Comparison of ENCODE assay signal across 8 mouse cellular contexts in the genomic region with DNA sequence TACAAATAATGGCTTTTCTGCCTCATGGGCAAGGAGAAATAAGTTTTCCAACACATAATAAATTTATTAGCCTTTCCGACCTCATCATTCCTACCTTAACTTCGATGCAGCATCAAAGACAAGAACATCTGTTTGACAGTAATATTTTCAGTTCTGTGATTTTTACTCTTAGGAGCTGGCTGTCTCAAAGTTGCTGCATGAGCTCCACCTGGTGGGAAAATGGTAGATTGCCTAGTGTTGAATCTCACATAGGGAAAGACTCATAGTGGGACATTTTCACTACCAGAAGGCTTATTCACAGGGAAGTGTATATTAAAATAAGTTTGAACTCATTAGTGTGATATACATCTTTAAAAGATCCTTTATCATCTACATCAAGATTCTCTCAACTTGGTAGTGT.
A peak's percentile ranks its signal among the peaks of the same experiment; 100 is the strongest.
DNase-seq lines count a peak whose midpoint lies in the region; ATAC-seq lines count a peak whose summit lies in the region.

No protein-coding gene starts in this region.

- peak; percentile 74 for ATAC-seq in forebrain, embryonic 14.5 days
- no peak; the same call in 1 of the 2 replicates for ATAC-seq in midbrain, embryonic 14.5 days (ENCODE audit: low FRiP score, low TSS enrichment)

- peak; percentile 4 for DNase-seq in gastrocnemius, adult 18-20 months (ENCODE audit: low spot score)
- DNase-seq in gastrocnemius, adult 8-10 months (ENCODE audit: low spot score in 2 of 2) = no peak
- peak; percentile 4 to 6 for DNase-seq in urinary bladder, postnatal 36 days (ENCODE audit: low spot score in 2 of 2)
- no peak for DNase-seq in urinary bladder, postnatal 10 days (ENCODE audit: low spot score)
- peak; percentile 88 for DNase-seq in forebrain, embryonic 14.5 days (ENCODE audit: low spot score)
- peak; percentile 60 for DNase-seq in layer of hippocampus, adult 9-10 months (ENCODE audit: low spot score)
- peak; percentile 92 for DNase-seq in midbrain, embryonic 14.5 days
- no peak for DNase-seq in ovary, postnatal 10 days (ENCODE audit: low spot score)

- no peaks in the 10 kb centered on the region for H3K36me3 ChIP-seq in forebrain, embryonic 14.5 days (ENCODE audit: control insufficient read depth, insufficient read depth, low read length)
- H3K36me3 ChIP-seq in midbrain, embryonic 14.5 days (ENCODE audit: control insufficient read depth, insufficient read depth, low read length) = no peaks in the 10 kb centered on the region

- no peaks in the 10 kb centered on the region for H3K9me3 ChIP-seq in forebrain, embryonic 14.5 days (replicated peaks; ENCODE audit: control insufficient read depth, low read length)
- H3K9me3 ChIP-seq in midbrain, embryonic 14.5 days (ENCODE audit: control insufficient read depth, low read length) = no peaks in the 10 kb centered on the region

- H3K4me1 ChIP-seq in forebrain, embryonic 14.5 days (ENCODE audit: control insufficient read depth, insufficient read depth, low read length) = no peaks in the 10 kb centered on the region
- no peaks in the 10 kb centered on the region for H3K4me1 ChIP-seq in midbrain, embryonic 14.5 days (ENCODE audit: control insufficient read depth, insufficient read depth, low read length)

- H3K27me3 ChIP-seq in forebrain, embryonic 14.5 days (replicated peaks; ENCODE audit: control insufficient read depth, insufficient read depth, low read length) = no peaks in the 10 kb centered on the region
- no peaks in the 10 kb centered on the region for H3K27me3 ChIP-seq in midbrain, embryonic 14.5 days (ENCODE audit: control insufficient read depth, insufficient read depth, low read length)

- H3K4me3 ChIP-seq in forebrain, embryonic 14.5 days (ENCODE audit: low read depth, low read length) = no peak overlapping the region
- H3K4me3 ChIP-seq in midbrain, embryonic 14.5 days (replicated peaks; ENCODE audit: low read depth, low read length) = no peak overlapping the region

- H3K4me2 ChIP-seq in forebrain, embryonic 14.5 days (ENCODE audit: low read length) = no peak overlapping the region
- no peak overlapping the region for H3K4me2 ChIP-seq in midbrain, embryonic 14.5 days (ENCODE audit: low read length)

- H3K27ac ChIP-seq in forebrain, embryonic 14.5 days (ENCODE audit: low read depth, low read length) = no peak overlapping the region
- H3K27ac ChIP-seq in midbrain, embryonic 14.5 days (replicated peaks; ENCODE audit: low read depth, low read length) = no peak overlapping the region

- H3K9ac ChIP-seq in forebrain, embryonic 14.5 days (ENCODE audit: low read length) = no peak overlapping the region
- no peak overlapping the region for H3K9ac ChIP-seq in midbrain, embryonic 14.5 days (replicated peaks; ENCODE audit: low read length)

- WGBS in forebrain, embryonic 14.5 days = 27% methylated on average over 2 of the region's 2 CpGs
- 16% methylated on average over 2 of the region's 2 CpGs for WGBS in midbrain, embryonic 14.5 days

Comparison
In these comparisons a context has a peak if more than half of its experiments do, and no peak if none do; other contexts are left out.
1. DNase-seq: peak in gastrocnemius, adult 18-20 months (single experiment), urinary bladder, postnatal 36 days (2 of 2), forebrain, embryonic 14.5 days (single experiment), layer of hippocampus, adult 9-10 months (single experiment) and midbrain, embryonic 14.5 days (single experiment); none in gastrocnemius, adult 8-10 months (0 of 2), urinary bladder, postnatal 10 days (single experiment) and ovary, postnatal 10 days (single experiment).